Comparison of ENCODE assay signal across 8 mouse cellular contexts in the genomic region with DNA sequence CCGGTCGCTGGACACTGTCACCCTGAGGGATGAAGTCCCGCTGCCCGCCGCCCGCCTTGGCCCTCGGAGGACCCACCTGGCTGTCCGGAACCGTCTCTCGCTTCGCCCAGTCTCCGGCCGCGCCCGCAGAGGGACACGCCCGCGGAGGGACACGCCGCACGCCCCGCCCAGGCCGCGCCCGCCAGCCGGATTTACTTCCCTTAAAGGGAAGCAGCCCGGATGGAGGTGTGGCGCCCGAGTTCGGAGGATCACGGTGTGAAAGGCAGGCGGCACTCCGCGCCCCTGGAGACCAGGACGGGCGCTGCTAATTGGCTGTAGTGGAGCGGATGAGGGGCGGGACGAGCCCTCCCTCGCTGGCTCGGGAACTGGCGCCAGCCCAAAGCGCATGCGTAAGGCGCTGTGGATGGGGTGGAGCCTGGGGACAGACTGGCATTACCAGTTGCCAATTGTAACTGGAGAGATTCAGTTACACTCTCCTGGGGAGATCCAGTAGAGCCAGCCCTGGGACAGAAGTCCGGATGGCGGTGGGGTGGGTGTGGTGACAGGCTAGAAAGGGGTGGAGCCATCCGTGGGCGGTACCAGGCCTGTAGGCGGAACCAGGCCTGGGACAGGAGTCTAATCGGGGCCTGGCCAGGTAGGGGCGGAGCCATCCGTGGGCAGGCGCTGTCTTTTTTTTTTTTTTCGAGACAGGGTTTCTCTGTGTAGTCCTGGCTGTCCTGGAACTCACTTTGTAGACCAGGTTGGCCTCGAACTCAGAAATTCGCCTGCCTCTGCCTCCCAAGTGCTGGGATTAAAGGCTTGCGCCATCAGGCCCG. TPM values are rescaled to one million over a fixed set of nuclear protein-coding genes. Genes with fewer than 3 reads are reported as not detected.
DNase-seq lines count a peak whose midpoint lies in the region; ATAC-seq and TF ChIP-seq lines count a peak whose summit lies in the region.

TSS of gene Mob3a (minus strand) at position 257 of the 815 bp plus-strand sequence.
TSS of gene Izumo4 (plus strand) at position 464 of the 815 bp plus-strand sequence.

- no peak for TF ChIP-seq POLR2A in kidney, adult 2 months (IDR thresholded peaks at IDR 0.05; ENCODE audit: low read depth, low read length)
- TF ChIP-seq POLR2A in spleen, adult 2 months (IDR thresholded peaks at IDR 0.05; ENCODE audit: low read depth, low read length) = peak; percentile 58

- DNase-seq in 3134 (ENCODE audit: extremely low read depth, insufficient read length, low spot score) = peak; percentile 100
- peak; percentile 99 to 100 for DNase-seq in adrenal gland, postnatal 36 days
- peak; percentile 98 to 100 for DNase-seq in heart, adult 18-20 months
- DNase-seq in kidney, adult 2 months = peak; percentile 100
- DNase-seq in spleen, adult 2 months (ENCODE audit: low read depth in 1 of 2, low spot score in 2 of 2) = peak; percentile 98

- peaks cover 39% of the 10 kb centered on the region for H3K4me1 ChIP-seq in embryonic facial prominence, embryonic 13.5 days
- H3K4me1 ChIP-seq in kidney, adult 2 months (ENCODE audit: control insufficient read depth, insufficient read depth, low read length) = peaks cover 9% of the 10 kb centered on the region; the same call in 1 of the 2 replicates
- H3K4me1 ChIP-seq in limb, embryonic 12.5 days (replicated peaks) = peaks cover 30% of the 10 kb centered on the region
- peaks cover 41% of the 10 kb centered on the region for H3K4me1 ChIP-seq in midbrain, embryonic 15.5 days
- H3K4me1 ChIP-seq in spleen, adult 2 months (ENCODE audit: control insufficient read depth, insufficient read depth, insufficient read length) = peaks cover 32% of the 10 kb centered on the region; the same call in 1 of the 2 replicates

- peak; percentile 95 for ATAC-seq in embryonic facial prominence, embryonic 13.5 days (ENCODE audit: insufficient number of reproducible peaks, insufficient read depth, low FRiP score, low TSS enrichment, low read depth)
- peak; percentile 97 for ATAC-seq in limb, embryonic 12.5 days (ENCODE audit: insufficient number of reproducible peaks, insufficient read depth, low FRiP score, low TSS enrichment, low read depth)
- ATAC-seq in midbrain, embryonic 15.5 days (replicated peaks) = peak; percentile 96

- WGBS in embryonic facial prominence, embryonic 13.5 days = under 1% methylated on average over 59 of the region's 59 CpGs
- WGBS in kidney, adult 2 months = under 1% methylated on average over 58 of the region's 59 CpGs
- WGBS in limb, embryonic 12.5 days = under 1% methylated on average over 58 of the region's 59 CpGs
- under 1% methylated on average over 59 of the region's 59 CpGs for WGBS in midbrain, embryonic 15.5 days
- WGBS in spleen, adult 2 months = under 1% methylated on average over 59 of the region's 59 CpGs

- H3K27me3 ChIP-seq in embryonic facial prominence, embryonic 13.5 days = no peaks in the 10 kb centered on the region
- H3K27me3 ChIP-seq in kidney, adult 2 months (replicated peaks; ENCODE audit: control insufficient read depth, insufficient read depth, low read length) = no peaks in the 10 kb centered on the region
- H3K27me3 ChIP-seq in limb, embryonic 12.5 days = no peaks in the 10 kb centered on the region
- H3K27me3 ChIP-seq in midbrain, embryonic 15.5 days (replicated peaks) = no peaks in the 10 kb centered on the region
- H3K27me3 ChIP-seq in spleen, adult 2 months (ENCODE audit: control insufficient read depth, insufficient read depth, low read length) = no peaks in the 10 kb centered on the region

- peak within 1 kb of the TSS; percentile 85 for H3K27ac ChIP-seq in embryonic facial prominence, embryonic 13.5 days
- H3K27ac ChIP-seq in kidney, adult 2 months (ENCODE audit: insufficient read depth, low read depth, low read length) = peak within 1 kb of the TSS; percentile 68; the same call in 1 of the 2 replicates
- peak within 1 kb of the TSS; percentile 79 for H3K27ac ChIP-seq in limb, embryonic 12.5 days
- peak within 1 kb of the TSS; percentile 89 for H3K27ac ChIP-seq in midbrain, embryonic 15.5 days
- H3K27ac ChIP-seq in spleen, adult 2 months (ENCODE audit: insufficient read depth, low read length) = peak within 1 kb of the TSS; percentile 96

- H3K9ac ChIP-seq in embryonic facial prominence, embryonic 13.5 days = peak within 1 kb of the TSS; percentile 80
- peak within 1 kb of the TSS; percentile 61 for H3K9ac ChIP-seq in limb, embryonic 12.5 days (replicated peaks)
- peak within 1 kb of the TSS; percentile 69 for H3K9ac ChIP-seq in midbrain, embryonic 15.5 days

- peaks cover 35% of the 10 kb centered on the region for H3K36me3 ChIP-seq in embryonic facial prominence, embryonic 13.5 days
- H3K36me3 ChIP-seq in kidney, adult 2 months (ENCODE audit: control insufficient read depth, insufficient read depth, low read length) = no peaks in the 10 kb centered on the region
- peaks cover 39% of the 10 kb centered on the region for H3K36me3 ChIP-seq in limb, embryonic 12.5 days
- peaks cover 7% of the 10 kb centered on the region; the same call in 1 of the 2 replicates for H3K36me3 ChIP-seq in midbrain, embryonic 15.5 days (replicated peaks)
- peaks cover 3% of the 10 kb centered on the region; the same call in 1 of the 2 replicates for H3K36me3 ChIP-seq in spleen, adult 2 months (ENCODE audit: control insufficient read depth, insufficient read depth, low read length)

- no peaks in the 10 kb centered on the region for H3K9me3 ChIP-seq in embryonic facial prominence, embryonic 13.5 days
- H3K9me3 ChIP-seq in limb, embryonic 12.5 days = no peaks in the 10 kb centered on the region
- H3K9me3 ChIP-seq in midbrain, embryonic 15.5 days = no peaks in the 10 kb centered on the region

- peak within 1 kb of the TSS; percentile 79 for H3K4me2 ChIP-seq in embryonic facial prominence, embryonic 13.5 days
- H3K4me2 ChIP-seq in limb, embryonic 12.5 days = peak within 1 kb of the TSS; percentile 82
- peak within 1 kb of the TSS; percentile 66 for H3K4me2 ChIP-seq in midbrain, embryonic 15.5 days

- TF ChIP-seq CTCF in kidney, adult 2 months (conservative IDR thresholded peaks at IDR 0.05; ENCODE audit: insufficient read depth, insufficient read length, low read depth, low read length) = no peak
- no peak for TF ChIP-seq CTCF in spleen, adult 2 months (IDR thresholded peaks at IDR 0.05; ENCODE audit: extremely low read depth, insufficient read depth, insufficient read length, insufficient replicate concordance)

- peak within 1 kb of the TSS; percentile 76 for H3K4me3 ChIP-seq in embryonic facial prominence, embryonic 13.5 days
- H3K4me3 ChIP-seq in kidney, adult 2 months (ENCODE audit: insufficient read depth, low read depth, low read length) = peak within 1 kb of the TSS; percentile 68
- H3K4me3 ChIP-seq in limb, embryonic 12.5 days (replicated peaks) = peak within 1 kb of the TSS; percentile 62
- H3K4me3 ChIP-seq in midbrain, embryonic 15.5 days = peak within 1 kb of the TSS; percentile 79
- peak within 1 kb of the TSS; percentile 94 for H3K4me3 ChIP-seq in spleen, adult 2 months (ENCODE audit: extremely low read depth, insufficient read depth, insufficient read length)

RNA-seq across cellular contexts. Expression of gene Mob3a, which starts in this region (rescaled TPM):
- total RNA-seq in adrenal gland, postnatal 36 days (2021) = 10 to 100 TPM; 19.4 to 20.1 TPM
- polyA plus RNA-seq in embryonic facial prominence, embryonic 13.5 days (2015; fragmentation: Nextera tagmentation; extraction: Ambion mirVana) = 45.8 and 46.3 TPM in 2 replicates
- total RNA-seq in heart, adult 18-20 months (2021) = 1 to 10 TPM; 7.5 to 8.0 TPM
- polyA plus RNA-seq in kidney, adult 2 months (2012; rRNA removed) = 14.3 and 19.5 TPM in 2 replicates
- 51.1 and 51.7 TPM in 2 replicates for polyA plus RNA-seq in limb, embryonic 12.5 days (2016; fragmentation: Nextera tagmentation; extraction: Ambion mirVana)
- 63.4 and 64.3 TPM in 2 replicates for polyA plus RNA-seq in midbrain, embryonic 15.5 days (2015; fragmentation: Nextera tagmentation; extraction: Ambion mirVana)
- polyA plus RNA-seq in spleen, adult 2 months (2012; rRNA removed) = 130 and 156 TPM in 2 replicates

RNA-seq across cellular contexts. Expression of gene Izumo4, which starts in this region (rescaled TPM):
- total RNA-seq in adrenal gland, postnatal 36 days (2021) = 10 to 100 TPM in 1 of 2 experiments, 1 to 10 TPM in 1; 9.9 to 16.6 TPM
- polyA plus RNA-seq in embryonic facial prominence, embryonic 13.5 days (2015; fragmentation: Nextera tagmentation; extraction: Ambion mirVana) = 24.0 and 29.2 TPM in 2 replicates
- 1 to 10 TPM; 2.5 to 2.6 TPM for total RNA-seq in heart, adult 18-20 months (2021)
- polyA plus RNA-seq in kidney, adult 2 months (2012; rRNA removed) = 36.8 and 39.5 TPM in 2 replicates
- polyA plus RNA-seq in limb, embryonic 12.5 days (2016; fragmentation: Nextera tagmentation; extraction: Ambion mirVana) = 12.5 and 16.5 TPM in 2 replicates
- 42.9 and 50.9 TPM in 2 replicates for polyA plus RNA-seq in midbrain, embryonic 15.5 days (2015; fragmentation: Nextera tagmentation; extraction: Ambion mirVana)
- 49.0 and 60.8 TPM in 2 replicates for polyA plus RNA-seq in spleen, adult 2 months (2012; rRNA removed)

Comparison
In these comparisons a context has a peak if more than half of its experiments do, and no peak if none do; other contexts are left out.
1. Peak in every context shown above with its lines: DNase-seq, ATAC-seq, H3K4me3 ChIP-seq and H3K27ac ChIP-seq.